Mouse (Mus musculus) spleen, adult 2 months (tissue): ENCODE results near the gene Ccn5. TPM values are rescaled to one million over a fixed set of nuclear protein-coding genes. Genes with fewer than 3 reads are reported as not detected.

ENCODE experiments used
- DNase-seq, 2 experiments: peaks; one replicate each; pipeline versions ENCODE4 v3.0.0 to v3.0.0-alpha.2; 2012 to 2021; ENCODE audit warnings: low spot score in 2 of 2, low read depth in 1 of 2
- H3K27ac ChIP-seq: fragments of 200-500 bp; 2 replicates; pipeline ENCODE4 v1.5.1; 2012; ENCODE audit warnings: low read length, inconsistent platforms; ENCODE audit not compliant: insufficient read depth
- H3K27me3 ChIP-seq: fragments of 200-500 bp; 2 replicates; pipeline ENCODE4 v1.6.1; 2012; ENCODE audit warnings: mild to moderate bottlenecking, moderate library complexity, low read length, inconsistent platforms; ENCODE audit not compliant: control insufficient read depth, insufficient read depth
- H3K36me3 ChIP-seq: fragments of 200-500 bp; 2 replicates; pipeline ENCODE4 v1.6.1; 2012; ENCODE audit warnings: mild to moderate bottlenecking, low read length, inconsistent platforms; ENCODE audit not compliant: control insufficient read depth, insufficient read depth
- H3K4me1 ChIP-seq: fragments of 200-500 bp; 2 replicates; pipeline ENCODE4 v1.6.1; 2011; ENCODE audit warnings: inconsistent platforms; ENCODE audit not compliant: control insufficient read depth, insufficient read depth, insufficient read length
- H3K4me3 ChIP-seq: fragments of 200-500 bp; 2 replicates; pipeline ENCODE4 v1.5.1; 2011; ENCODE audit warnings: mild to moderate bottlenecking, inconsistent platforms; ENCODE audit not compliant: insufficient read depth, insufficient read length; ENCODE audit errors: extremely low read depth
- CTCF ChIP-seq: fragments of 200-500 bp; IDR thresholded peaks from 2 replicates; pipeline ENCODE4 v1.5.1; 2011; ENCODE audit warnings: mild to moderate bottlenecking, inconsistent platforms; ENCODE audit not compliant: insufficient read depth, insufficient read length, insufficient replicate concordance; ENCODE audit errors: extremely low read depth
- POLR2A ChIP-seq: fragments of 200-500 bp; IDR thresholded peaks from 2 replicates; pipeline ENCODE4 v1.6.1; 2011; ENCODE audit warnings: low read depth, low read length, inconsistent platforms
- WGBS: fragments of 180-500 bp; shearing (Covaris S2); methylation state at CpG from one replicate; pipeline ENCODE4 v1.1.7; 2018; 5-methylcytosine and 5-hydroxymethylcytosine counted together
- polyA plus RNA-seq: library from polyadenylated mRNA; depleted of rRNA; stranded (reverse); fragments of >200 nt; gene quantifications from 2 replicates; pipeline ENCODE4 v1.2.3, GENCODE M21; 2012

Gene Ccn5
- polyA plus RNA-seq, 1 experiment, result 4.8 TPM

- Histone ChIP-seq H3K27ac (no peak overlapping the region), H3K4me1 (no peaks in the 10 kb centered on the region), H3K27me3 (no peaks in the 10 kb centered on the region), H3K4me3 (no peak overlapping the region), H3K36me3 (no peaks in the 10 kb centered on the region)
- TF ChIP-seq CTCF (no peak), POLR2A (no peak)
- WGBS, result 88% methylated on average over 9 of the region's 9 CpGs
- DNase-seq, result no peak
Observed at GRCm38 (mm10) chr2:163866061-163866460, 45.4 kb downstream of the Ccn5 start.

GRCm38 (mm10) chr2:163869783-163870182 lies 49.1 kb downstream of the Ccn5 start:
- Histone ChIP-seq H3K4me1 (no peaks in the 10 kb centered on the region), H3K36me3 (no peaks in the 10 kb centered on the region), H3K4me3 (no peak overlapping the region), H3K27ac (no peak overlapping the region), H3K27me3 (no peaks in the 10 kb centered on the region)
- TF ChIP-seq CTCF (no peak), POLR2A (no peak)
- 85% methylated on average over 5 of the region's 5 CpGs for WGBS
- no peak for DNase-seq

- no peaks in the 10 kb centered on the region for H3K4me1 ChIP-seq
- no peak for DNase-seq
- H3K36me3 ChIP-seq, result no peaks in the 10 kb centered on the region
- WGBS, result 90% methylated on average over 4 of the region's 4 CpGs
- no peak overlapping the region for H3K4me3 ChIP-seq
- no peak for TF ChIP-seq CTCF
- no peak for TF ChIP-seq POLR2A
- H3K27ac ChIP-seq, result no peak overlapping the region
- no peaks in the 10 kb centered on the region for H3K27me3 ChIP-seq
Observed at GRCm38 (mm10) chr2:163871266-163871665, 50.6 kb downstream of the Ccn5 start.

- Histone ChIP-seq H3K36me3 (no peaks in the 10 kb centered on the region), H3K4me3 (no peak overlapping the region), H3K4me1 (no peaks in the 10 kb centered on the region), H3K27ac (no peak overlapping the region), H3K27me3 (no peaks in the 10 kb centered on the region)
- TF ChIP-seq POLR2A (no peak), CTCF (no peak)
- WGBS, result 66% methylated on average over 3 of the region's 3 CpGs
- DNase-seq, result no peak
Observed at GRCm38 (mm10) chr2:163871906-163872305, 51.2 kb downstream of the Ccn5 start.

GRCm38 (mm10) chr2:163874877-163875276 lies 54.2 kb downstream of the Ccn5 start:
- Histone ChIP-seq H3K27me3 (no peaks in the 10 kb centered on the region), H3K27ac (no peak overlapping the region), H3K4me3 (no peak overlapping the region), H3K36me3 (no peaks in the 10 kb centered on the region), H3K4me1 (no peaks in the 10 kb centered on the region)
- no peak for DNase-seq
- TF ChIP-seq CTCF (no peak), POLR2A (no peak)
- WGBS, result 76% methylated on average over 5 of the region's 5 CpGs

DNA sequence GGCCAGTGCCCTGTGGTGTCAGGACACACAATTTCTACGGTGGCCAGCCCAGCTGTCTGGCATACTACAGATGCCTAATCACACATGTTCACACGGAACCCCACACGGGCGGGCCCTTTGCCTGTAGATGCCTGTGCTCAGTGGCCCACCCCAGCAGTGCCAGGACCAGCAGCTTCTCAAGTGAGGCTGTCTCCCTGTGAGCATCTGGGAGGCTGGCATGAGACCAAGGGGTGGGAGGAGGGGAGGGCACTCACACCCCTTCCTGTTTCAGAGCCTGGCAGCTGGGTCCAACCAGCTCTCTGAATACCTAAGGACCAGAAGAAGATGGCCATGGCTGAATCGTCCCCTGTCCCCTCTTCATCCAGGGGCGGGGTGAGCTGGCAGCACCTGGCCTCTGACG lies 54.8 kb downstream of the Ccn5 start:
- WGBS, result 61% methylated on average over 7 of the region's 7 CpGs
- H3K27me3 ChIP-seq, result no peaks in the 10 kb centered on the region
- H3K4me1 ChIP-seq, result no peaks in the 10 kb centered on the region
- no peaks in the 10 kb centered on the region for H3K36me3 ChIP-seq
- no peak for DNase-seq
- no peak overlapping the region for H3K27ac ChIP-seq
- no peak overlapping the region for H3K4me3 ChIP-seq
- TF ChIP-seq POLR2A, result no peak
- TF ChIP-seq CTCF, result no peak

DNA sequence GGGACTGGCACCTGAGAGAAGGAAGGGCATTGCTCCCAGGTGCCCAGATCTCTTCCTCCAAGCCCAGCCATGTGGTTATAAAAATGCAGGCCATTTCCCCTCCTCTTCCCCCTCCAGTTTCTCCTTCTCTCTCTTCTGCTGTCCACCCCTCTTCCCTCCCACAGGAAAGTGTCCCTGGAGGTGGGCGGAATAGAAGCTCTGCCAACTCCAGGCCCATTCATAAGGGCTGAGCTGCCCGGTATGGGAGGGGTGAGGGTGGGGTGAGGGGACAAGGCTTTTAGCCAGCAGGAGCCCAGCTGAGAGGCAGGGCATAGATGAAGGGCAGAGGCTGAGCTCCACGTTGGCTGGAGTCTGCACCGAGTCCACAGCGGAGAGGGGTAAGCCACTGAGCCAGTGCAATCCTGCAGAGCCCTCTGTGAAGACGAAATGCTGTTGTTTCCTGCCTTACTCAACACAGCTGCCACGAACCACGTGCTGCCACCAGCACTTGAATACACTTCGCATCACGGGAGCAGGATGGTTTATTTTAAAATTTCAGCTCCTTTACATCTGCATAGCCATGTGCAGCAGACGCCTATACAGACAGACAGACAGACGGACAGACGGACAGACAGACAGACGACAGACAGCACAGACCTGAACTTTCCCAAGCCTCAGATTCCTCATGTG lies 56.3 kb downstream of the Ccn5 start:
- no peaks in the 10 kb centered on the region for H3K27me3 ChIP-seq

More for the DNA sequence above, 56.3 kb downstream of the Ccn5 start:
- H3K36me3 ChIP-seq, result no peaks in the 10 kb centered on the region
- no peaks in the 10 kb centered on the region for H3K4me1 ChIP-seq
- 63% methylated on average over 14 of the region's 14 CpGs for WGBS
- no peak overlapping the region for H3K27ac ChIP-seq
- TF ChIP-seq POLR2A, result no peak
- no peak for TF ChIP-seq CTCF
- no peak overlapping the region for H3K4me3 ChIP-seq
- no peak for DNase-seq
